Mouse (Mus musculus) CH12.LX (cell line): Measurements from ENCODE around the gene Trabd2b. TPM values are rescaled to one million over a fixed set of nuclear protein-coding genes. Genes with fewer than 3 reads are reported as not detected.
A peak's percentile ranks its signal among the peaks of the same experiment; 100 is the strongest.

Source experiments
- DNase-seq: peaks from one replicate; pipeline ENCODE4 v3.0.0-alpha.2; 2013; ENCODE audit errors: extremely low read depth
- H3K27ac ChIP-seq: 2 replicates; pipeline ENCODE4 v1.5.1; 2012; ENCODE audit warnings: low read depth, mild to moderate bottlenecking, control low read depth, moderate library complexity; ENCODE audit not compliant: insufficient read depth
- H3K27me3 ChIP-seq: replicated peaks from 2 replicates; pipeline ENCODE3; 2012; ENCODE audit warnings: inconsistent platforms
- H3K36me3 ChIP-seq, 2 experiments: replicated peaks in 1 of 2; 2 replicates each; pipeline versions ENCODE3 to v1.6.1; 2012; ENCODE audit warnings: inconsistent platforms in 1 of 2, low read length in 1 of 2, mild to moderate bottlenecking in 1 of 2, mixed read lengths in 1 of 2, moderate library complexity in 1 of 2; ENCODE audit not compliant: control insufficient read depth in 1 of 2, insufficient read depth in 1 of 2
- H3K4me1 ChIP-seq, 2 experiments: 2 replicates each; pipeline ENCODE4 v1.6.1; 2012; ENCODE audit warnings: inconsistent platforms in 1 of 2, moderate library complexity in 1 of 2; ENCODE audit not compliant: insufficient read depth in 2 of 2, control insufficient read depth in 1 of 2
- H3K4me2 ChIP-seq: 2 replicates; pipeline ENCODE4 v1.6.1; 2012; ENCODE audit warnings: low read depth, mild to moderate bottlenecking, control low read depth; ENCODE audit not compliant: poor library complexity, insufficient read depth, severe bottlenecking
- H3K4me3 ChIP-seq, 3 experiments: fragments of 150-350 bp in 1 of 3; sonication (generic) in 1 of 3; replicated peaks in 1 of 3; 2 replicates each; pipeline versions ENCODE3 to v1.5.1; 2011 to 2012; ENCODE audit warnings: low read depth in 2 of 3, low read length in 2 of 3, mild to moderate bottlenecking in 2 of 3, moderate library complexity in 2 of 3, control low read depth in 1 of 3, improper control_type of control experiment in 1 of 3, inconsistent platforms in 1 of 3, mixed read lengths in 1 of 3; ENCODE audit not compliant: poor library complexity in 1 of 3
- H3K79me2 ChIP-seq: replicated peaks from 2 replicates; pipeline ENCODE4 v1.6.1; 2012; ENCODE audit warnings: mild to moderate bottlenecking, moderate library complexity; ENCODE audit not compliant: control insufficient read depth, poor library complexity, insufficient read depth, severe bottlenecking; ENCODE audit errors: extremely low read depth
- H3K9ac ChIP-seq: 2 replicates; pipeline ENCODE4 v1.6.1; 2012; ENCODE audit warnings: low read depth, mild to moderate bottlenecking, control low read depth, moderate library complexity; ENCODE audit not compliant: insufficient read depth
- H3K9me3 ChIP-seq: replicated peaks from 2 replicates; pipeline ENCODE3; 2012; ENCODE audit warnings: low read length, inconsistent platforms, mixed read lengths
- CHD1 ChIP-seq: IDR thresholded peaks from 2 replicates; pipeline ENCODE4 v1.6.1; 2012; ENCODE audit warnings: low read depth, low read length, improper control_type of control experiment, inconsistent platforms
- CTCF ChIP-seq, 2 experiments: IDR thresholded peaks in 1 of 2; conservative IDR thresholded peaks in 1 of 2; 2 replicates each; pipeline ENCODE4 v1.5.1; 2011 to 2012; ENCODE audit warnings: low read depth in 2 of 2, low read length in 2 of 2, improper control_type of control experiment in 1 of 2, inconsistent platforms in 1 of 2, mild to moderate bottlenecking in 1 of 2, moderate library complexity in 1 of 2
- E2F4 ChIP-seq: IDR thresholded peaks from 2 replicates; pipeline ENCODE4 v1.6.1; 2011; ENCODE audit warnings: low read depth, low read length, improper control_type of control experiment; ENCODE audit not compliant: insufficient replicate concordance
- ELF1 ChIP-seq: IDR thresholded peaks from 2 replicates; pipeline ENCODE4 v1.6.1; 2014; ENCODE audit warnings: low read depth, mild to moderate bottlenecking, inconsistent platforms, low read length, improper control_type of control experiment
- GABPA ChIP-seq: IDR thresholded peaks from 2 replicates; pipeline ENCODE4 v1.6.1; 2012; ENCODE audit warnings: low read depth, low read length, improper control_type of control experiment, inconsistent platforms; ENCODE audit not compliant: insufficient replicate concordance
- JUN ChIP-seq: IDR thresholded peaks from 2 replicates; pipeline ENCODE4 v1.6.1; 2011; ENCODE audit warnings: low read depth, mild to moderate bottlenecking, low read length, improper control_type of control experiment, moderate library complexity; ENCODE audit not compliant: insufficient read depth
- MAZ ChIP-seq: IDR thresholded peaks from 2 replicates; pipeline ENCODE4 v1.6.1; 2012; ENCODE audit warnings: low read depth, mild to moderate bottlenecking, inconsistent platforms, low read length, improper control_type of control experiment, moderate library complexity
- NELFE ChIP-seq: IDR thresholded peaks from 2 replicates; pipeline ENCODE4 v1.6.1; 2011; ENCODE audit warnings: low read depth, low read length, improper control_type of control experiment
- NRF1 ChIP-seq: IDR thresholded peaks from 2 replicates; pipeline ENCODE4 v1.6.1; 2014; ENCODE audit warnings: low read depth, mild to moderate bottlenecking, inconsistent platforms, low read length, improper control_type of control experiment, moderate library complexity
- POLR2A ChIP-seq: IDR thresholded peaks from 2 replicates; pipeline ENCODE4 v1.6.1; 2011; ENCODE audit warnings: low read depth, mild to moderate bottlenecking, improper control_type of control experiment, low read length
- POLR2AphosphoS2 ChIP-seq: IDR thresholded peaks from 2 replicates; pipeline ENCODE4 v1.6.1; 2011; ENCODE audit warnings: low read depth, low read length, improper control_type of control experiment
- SIN3A ChIP-seq: IDR thresholded peaks from 2 replicates; pipeline ENCODE4 v1.6.1; 2012; ENCODE audit warnings: low read length, improper control_type of control experiment, inconsistent platforms
- UBTF ChIP-seq: IDR thresholded peaks from 2 replicates; pipeline ENCODE4 v1.6.1; 2012; ENCODE audit warnings: low read depth, mild to moderate bottlenecking, inconsistent platforms, low read length, improper control_type of control experiment, moderate library complexity
- ZC3H11A ChIP-seq: IDR thresholded peaks from 2 replicates; pipeline ENCODE4 v1.6.1; 2012; ENCODE audit warnings: low read depth, mild to moderate bottlenecking, inconsistent platforms, low read length, improper control_type of control experiment
- ZKSCAN1 ChIP-seq: IDR thresholded peaks from 2 replicates; pipeline ENCODE4 v1.6.1; 2012; ENCODE audit warnings: low read depth, inconsistent platforms, low read length, improper control_type of control experiment, borderline replicate concordance
- ZMIZ1 ChIP-seq: IDR thresholded peaks from 2 replicates; pipeline ENCODE4 v1.6.1; 2012; ENCODE audit warnings: low read depth, mild to moderate bottlenecking, inconsistent platforms, low read length, improper control_type of control experiment
- dilution Hi-C: fragments of 300-500 bp; cut with MboI; formaldehyde crosslinking; loops from 2 replicates; pipeline ENCODE4 v1.14.3; 2020; ENCODE audit warnings: low sequenced_read_pairs; ENCODE audit not compliant: extremely low pct_unique_long_range_greater_than_20kb, extremely low pct_ligation_motif_present
- in situ Hi-C: fragments of 300-500 bp; cut with MboI; formaldehyde crosslinking; loops from 3 replicates; pipeline ENCODE4 v1.14.3; 2019; ENCODE audit warnings: low sequenced_read_pairs, low pct_ligation_motif_present, low pct_unique_long_range_greater_than_20kb, mixed read lengths
- polyA plus RNA-seq: library from polyadenylated mRNA; unstranded; fragments of >175 nt; gene quantifications from 2 replicates; pipeline ENCODE4 v1.2.1, GENCODE M21; 2012; ENCODE audit warnings: low read depth; ENCODE audit not compliant: insufficient read length
- total RNA-seq, 2 experiments: library from RNA; depleted of rRNA; stranded (reverse); fragments of 300-350 nt in 1 of 2; fragments of >200 nt in 1 of 2; gene quantifications; 2 replicates each; pipeline ENCODE4 v1.2.3; 2012 to 2014

Trabd2b gene
- total and polyA plus RNA-seq, 3 experiments: not detected

DNA sequence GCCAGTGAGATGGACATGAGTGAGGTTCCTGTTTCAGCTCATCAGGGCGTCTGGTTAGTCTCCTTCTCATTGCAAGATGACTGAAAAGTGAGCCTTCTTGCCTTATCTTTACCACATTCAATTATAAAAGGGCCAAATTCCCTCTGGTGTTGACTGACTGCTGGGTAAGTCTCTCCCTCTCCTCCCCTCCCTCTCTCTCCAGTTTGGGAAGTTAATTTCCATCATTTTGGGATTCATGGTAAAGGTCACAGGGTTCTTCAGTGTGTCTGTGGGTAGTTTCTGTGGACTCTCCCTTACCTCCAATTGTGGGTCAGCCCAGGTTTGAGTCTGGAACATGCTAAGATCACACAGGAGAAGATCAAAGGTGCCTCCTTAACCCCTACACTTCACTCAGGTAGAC, 28.2 kb downstream of the Trabd2b start:
- Histone ChIP-seq H3K9me3 (no peaks in the 10 kb centered on the region), H3K4me3 (no peak overlapping the region), H3K79me2 (no peaks in the 10 kb centered on the region), H3K9ac (no peak overlapping the region), H3K27ac (no peak overlapping the region), H3K36me3 (no peaks in the 10 kb centered on the region), H3K4me2 (no peak overlapping the region), H3K4me1 (no peaks in the 10 kb centered on the region), H3K27me3 (peaks cover 25% of the 10 kb centered on the region)
- DNase-seq: no peak
- in situ Hi-C loops: no loop called here
- no peak for TF ChIP-seq NRF1
- TF ChIP-seq UBTF: no peak
- TF ChIP-seq ZMIZ1: no peak
- TF ChIP-seq ELF1: no peak
- no peak for TF ChIP-seq SIN3A
- no peak for TF ChIP-seq E2F4
- no peak for TF ChIP-seq NELFE
- TF ChIP-seq ZKSCAN1: no peak
- TF ChIP-seq CHD1: no peak
- dilution Hi-C loops: no loop called here

DNA sequence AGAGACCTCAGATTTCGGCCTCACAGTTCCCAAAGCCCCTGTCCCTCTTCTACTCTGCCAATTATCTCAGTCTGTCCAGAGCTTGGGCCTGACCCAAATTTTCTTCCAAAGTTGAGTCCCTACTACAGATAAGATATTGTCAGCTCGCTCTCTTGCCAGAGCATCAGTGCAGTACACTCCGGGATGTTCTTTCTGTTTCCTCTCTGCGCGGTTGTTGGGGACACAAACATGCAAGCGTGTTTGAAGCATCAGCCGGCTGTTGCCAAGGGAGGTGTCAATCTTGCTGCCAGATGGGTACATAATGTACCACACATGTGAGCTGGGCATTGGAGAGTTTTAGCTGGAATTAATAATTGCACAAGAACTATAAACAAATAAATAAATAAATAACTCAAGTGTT, 28.9 kb downstream of the Trabd2b start:
- no peak for TF ChIP-seq POLR2AphosphoS2
- TF ChIP-seq POLR2A: no peak
- no peak for TF ChIP-seq MAZ
- no peak for TF ChIP-seq ZC3H11A
- TF ChIP-seq GABPA: no peak
- no peak for TF ChIP-seq JUN
- TF ChIP-seq, all 38 proteins: peak for 0
- Histone ChIP-seq H3K27me3 (peaks cover 25% of the 10 kb centered on the region), H3K9ac (no peak overlapping the region), H3K9me3 (no peaks in the 10 kb centered on the region), H3K79me2 (no peaks in the 10 kb centered on the region), H3K27ac (no peak overlapping the region), H3K4me2 (no peak overlapping the region), H3K4me3 (no peak overlapping the region), H3K36me3 (no peaks in the 10 kb centered on the region), H3K4me1 (no peaks in the 10 kb centered on the region)
- dilution Hi-C loops (no loop called here), in situ Hi-C loops (no loop called here)
- no peak for DNase-seq

DNA sequence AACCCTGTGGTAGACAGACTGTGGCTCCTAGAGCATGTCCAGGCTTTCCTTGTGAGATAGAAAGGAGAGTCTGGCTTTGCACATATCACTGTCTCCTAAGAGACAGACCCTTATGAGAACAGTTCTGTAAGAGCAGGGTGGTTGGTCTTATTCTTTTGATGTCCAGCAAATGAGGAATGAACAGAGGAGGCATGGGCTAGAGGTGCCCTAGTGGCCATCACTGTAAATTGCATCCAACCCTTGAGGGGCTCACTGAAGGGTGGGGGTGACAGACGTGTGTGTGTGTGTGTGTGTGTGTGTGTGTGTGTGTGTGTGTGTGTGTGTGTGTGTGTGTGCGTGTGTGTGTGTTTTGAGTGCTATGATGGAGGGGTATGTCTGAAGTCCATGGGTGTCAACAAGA, 32.2 kb downstream of the Trabd2b start:
- H3K4me1 ChIP-seq: no peaks in the 10 kb centered on the region
- no peak overlapping the region for H3K9ac ChIP-seq
- in situ Hi-C loops: no loop called here
- H3K27ac ChIP-seq: no peak overlapping the region
- H3K4me2 ChIP-seq: no peak overlapping the region
- no peaks in the 10 kb centered on the region for H3K9me3 ChIP-seq
- H3K27me3 ChIP-seq: peaks cover 22% of the 10 kb centered on the region
- dilution Hi-C loops: no loop called here
- no peak for DNase-seq
- no peak for TF ChIP-seq E2F4
- 0 out of 4 replicates have a peak, but pooled peaks of 1 of the 2 experiments have one; percentile 8 for TF ChIP-seq CTCF (conservative IDR thresholded peaks at IDR 0.05 in 1 of 2, IDR thresholded peaks at IDR 0.05 in 1 of 2; ENCODE audit: low read depth in 2 of 2, low read length in 2 of 2)
- TF ChIP-seq, all 38 proteins: peak for 1
- Histone ChIP-seq H3K4me3 (no peak overlapping the region), H3K79me2 (no peaks in the 10 kb centered on the region), H3K36me3 (no peaks in the 10 kb centered on the region)
